Mouse (Mus musculus) liver, embryonic 12.5 days (tissue): ENCODE results near the gene Rab4b. TPM values are rescaled to one million over a fixed set of nuclear protein-coding genes. Genes with fewer than 3 reads are reported as not detected.

Experiments used
- ATAC-seq: fragments of 200-750 bp; cut with Nextera tagmentation; 2 replicates; pipeline ENCODE4 v1.8.0; 2017; ENCODE audit warnings: moderate number of reproducible peaks, mild to moderate bottlenecking, moderate library complexity
- H3K27ac ChIP-seq: fragments of 300-500 bp; sonication (generic); 2 replicates; pipeline ENCODE4 v1.5.1; 2016; ENCODE audit warnings: mild to moderate bottlenecking
- H3K27me3 ChIP-seq: fragments of 300-500 bp; sonication (generic); replicated peaks from 2 replicates; pipeline ENCODE4 v1.6.1; 2016; ENCODE audit warnings: mild to moderate bottlenecking, moderate library complexity
- H3K36me3 ChIP-seq: fragments of 300-500 bp; sonication (generic); 2 replicates; pipeline ENCODE4 v1.6.1; 2016; ENCODE audit warnings: mild to moderate bottlenecking, moderate library complexity
- H3K4me1 ChIP-seq: fragments of 300-500 bp; sonication (generic); 2 replicates; pipeline ENCODE4 v1.6.1; 2016
- H3K4me2 ChIP-seq: fragments of 300-500 bp; sonication (generic); 2 replicates; pipeline ENCODE4 v1.6.1; 2016; ENCODE audit warnings: mild to moderate bottlenecking, moderate library complexity
- H3K4me3 ChIP-seq: fragments of 300-500 bp; sonication (generic); 2 replicates; pipeline ENCODE4 v1.5.1; 2016; ENCODE audit warnings: mild to moderate bottlenecking, moderate library complexity
- H3K9ac ChIP-seq: fragments of 300-500 bp; sonication (generic); 2 replicates; pipeline ENCODE4 v1.6.1; 2016; ENCODE audit warnings: mild to moderate bottlenecking, moderate library complexity
- H3K9me3 ChIP-seq: fragments of 300-500 bp; sonication (generic); replicated peaks from 2 replicates; pipeline ENCODE4 v1.6.1; 2016; ENCODE audit warnings: mild to moderate bottlenecking, moderate library complexity
- WGBS: fragments of 180-500 bp; shearing (Covaris S2); methylation state at CpG from one replicate; pipeline ENCODE4 v1.1.7; 2016; ENCODE audit not compliant: insufficient replicate concordance; 5-methylcytosine and 5-hydroxymethylcytosine counted together
- polyA plus RNA-seq: library from polyadenylated mRNA; unstranded; fragments of >200 nt; fragmentation: Nextera tagmentation; extraction: Ambion mirVana; gene quantifications from 2 replicates; pipeline ENCODE4 v1.2.1, GENCODE M21; 2016

Gene Rab4b
- 32.4 TPM in 2 replicates for polyA plus RNA-seq

GRCm38 (mm10) chr7:27178324-27179216 lies at the start of gene Rab4b:
Rab4b (minus strand) TSS chr7:27178896.
- Histone ChIP-seq H3K27me3 (no peaks in the 10 kb centered on the region), H3K4me3 (peak within 1 kb of the TSS; percentile 74), H3K4me2 (peak within 1 kb of the TSS; percentile 81), H3K27ac (peak within 1 kb of the TSS; percentile 86), H3K9me3 (no peaks in the 10 kb centered on the region), H3K36me3 (peaks cover 32% of the 10 kb centered on the region), H3K9ac (peak within 1 kb of the TSS; percentile 64), H3K4me1 (peaks cover 32% of the 10 kb centered on the region)
- under 1% methylated on average over 52 of the region's 53 CpGs for WGBS
- peak; percentile 96 for ATAC-seq

DNA sequence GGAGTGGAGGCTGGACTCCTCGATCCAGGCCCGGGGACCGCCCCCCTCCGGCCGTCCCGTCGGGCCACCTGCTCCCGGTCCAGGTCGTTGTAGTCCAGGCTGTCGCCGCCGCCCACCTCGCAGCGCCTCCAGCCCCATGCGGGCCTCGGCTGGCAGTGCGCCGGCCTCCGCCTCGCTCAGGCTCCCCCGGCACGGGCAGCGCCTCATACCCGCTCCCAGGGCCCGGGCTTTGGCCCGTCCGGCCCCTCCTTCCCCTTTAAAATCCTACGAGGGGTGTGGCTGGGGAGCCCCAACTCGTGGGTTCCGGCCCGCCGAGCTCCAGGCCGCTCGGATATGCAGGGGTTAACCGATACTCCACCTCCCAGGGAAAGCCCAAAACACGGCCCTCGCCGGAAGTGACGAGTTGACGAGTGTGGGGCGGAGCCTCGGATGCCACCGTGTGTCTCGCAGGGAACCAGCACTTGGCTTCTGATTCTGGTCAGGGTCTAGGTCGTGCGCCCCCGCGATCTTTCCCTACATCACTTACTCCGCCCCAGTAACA lies 49.7 kb upstream of the Rab4b start, which contains the start of gene Itpkc:
Gene Itpkc, minus strand, starts transcription at position 381 of the 541 bp plus-strand sequence.
- Histone ChIP-seq H3K27me3 (no peaks in the 10 kb centered on the region), H3K27ac (peak within 1 kb of the TSS; percentile 80), H3K4me3 (peak within 1 kb of the TSS; percentile 70), H3K4me1 (peaks cover 74% of the 10 kb centered on the region), H3K9me3 (no peaks in the 10 kb centered on the region), H3K36me3 (peaks cover 7% of the 10 kb centered on the region), H3K4me2 (peak within 1 kb of the TSS; percentile 92), H3K9ac (peak within 1 kb of the TSS; percentile 84)
- under 1% methylated on average over 49 of the region's 49 CpGs for WGBS
- peak; percentile 81 for ATAC-seq

DNA sequence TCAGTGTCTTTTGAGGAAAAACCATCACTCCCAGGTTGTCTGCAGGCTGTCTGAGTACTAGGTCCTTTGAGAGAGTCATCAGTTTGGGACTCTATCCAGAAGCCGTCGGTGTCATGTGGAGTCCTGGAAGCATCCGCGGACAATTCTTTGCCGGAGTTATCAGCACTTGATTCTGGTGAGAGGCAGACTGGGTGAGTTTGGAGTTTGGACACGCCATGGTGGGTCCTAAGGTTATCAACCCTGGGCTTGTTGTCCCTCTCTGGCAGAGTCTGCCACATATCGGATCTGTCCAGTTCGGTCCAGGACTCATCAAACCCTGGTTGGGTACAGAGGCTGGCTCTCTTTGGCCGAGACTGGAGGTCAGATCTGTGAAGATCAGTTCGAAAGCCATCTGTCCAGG lies 49.0 kb upstream of the Rab4b start:
- WGBS, result 7% methylated on average over 10 of the region's 10 CpGs
- no peaks in the 10 kb centered on the region for H3K9me3 ChIP-seq
- peak overlapping the region; percentile 92 for H3K4me2 ChIP-seq
- H3K4me1 ChIP-seq, result peaks cover 79% of the 10 kb centered on the region
- H3K36me3 ChIP-seq, result peaks cover 7% of the 10 kb centered on the region
- H3K4me3 ChIP-seq, result peak overlapping the region; percentile 70
- H3K9ac ChIP-seq, result peak overlapping the region; percentile 84
- H3K27me3 ChIP-seq, result no peaks in the 10 kb centered on the region
- H3K27ac ChIP-seq, result peak overlapping the region; percentile 80
- peak; percentile 3; the same call in 1 of the 2 replicates for ATAC-seq

DNA sequence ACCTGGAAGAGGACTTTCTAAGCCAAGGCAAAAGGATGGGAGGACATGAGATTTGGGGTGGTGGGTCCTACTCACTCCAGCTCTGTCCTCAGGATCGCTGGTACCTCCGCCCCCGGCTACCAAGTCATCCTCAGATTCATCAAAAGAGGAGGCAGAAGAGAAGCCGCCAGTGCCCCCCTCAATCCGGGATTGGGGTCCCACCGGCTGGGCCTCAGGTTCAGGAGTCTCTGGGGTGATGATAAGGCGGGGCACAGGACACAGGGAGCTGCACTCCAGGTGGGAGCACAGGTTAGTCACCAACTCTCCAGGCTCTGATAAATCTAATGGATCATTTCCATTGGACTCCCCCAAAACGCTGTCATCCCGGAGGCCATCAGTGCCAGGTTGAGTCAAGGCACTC lies 48.6 kb upstream of the Rab4b start:
- Histone ChIP-seq H3K27ac (no peak overlapping the region), H3K9ac (peak overlapping the region; percentile 84)
- WGBS, result 37% methylated on average over 9 of the region's 9 CpGs

GRCm38 (mm10) chr7:27224877-27225575 lies 46.3 kb upstream of the Rab4b start:
- Histone ChIP-seq H3K4me3 (no peak overlapping the region), H3K36me3 (peaks cover 17% of the 10 kb centered on the region), H3K4me1 (peaks cover 83% of the 10 kb centered on the region), H3K4me2 (peak overlapping the region; percentile 92), H3K27ac (0 out of 2 replicates have a peak overlapping the region, but pooled peaks have one; percentile 21), H3K27me3 (no peaks in the 10 kb centered on the region), H3K9ac (no peak overlapping the region), H3K9me3 (no peaks in the 10 kb centered on the region)
- ATAC-seq, result no peak
- WGBS, result 81% methylated on average over 11 of the region's 11 CpGs

More for the DNA sequence above, 48.6 kb upstream of the Rab4b start:
- no peaks in the 10 kb centered on the region for H3K9me3 ChIP-seq
- peak overlapping the region; percentile 92 for H3K4me2 ChIP-seq
- H3K27me3 ChIP-seq, result no peaks in the 10 kb centered on the region
- H3K36me3 ChIP-seq, result peaks cover 7% of the 10 kb centered on the region
- H3K4me1 ChIP-seq, result peaks cover 79% of the 10 kb centered on the region
- H3K4me3 ChIP-seq, result peak overlapping the region; percentile 70
- no peak for ATAC-seq

GRCm38 (mm10) chr7:27222538-27222937 lies 43.8 kb upstream of the Rab4b start:
- H3K27me3 ChIP-seq, result no peaks in the 10 kb centered on the region
- H3K9ac ChIP-seq, result peak overlapping the region; percentile 29; the same call in 1 of the 2 replicates
- peaks cover 38% of the 10 kb centered on the region for H3K36me3 ChIP-seq
- H3K4me1 ChIP-seq, result peaks cover 71% of the 10 kb centered on the region
- H3K27ac ChIP-seq, result peak overlapping the region; percentile 62
- WGBS, result 40% methylated on average over 1 of the region's 1 CpGs
- H3K4me3 ChIP-seq, result no peak overlapping the region
- peak; percentile 81 for ATAC-seq
- no peaks in the 10 kb centered on the region for H3K9me3 ChIP-seq
- H3K4me2 ChIP-seq, result peak overlapping the region; percentile 43

GRCm38 (mm10) chr7:27221939-27222338 lies 43.2 kb upstream of the Rab4b start:
- ATAC-seq, result no peak
- Histone ChIP-seq H3K4me3 (no peak overlapping the region), H3K36me3 (peaks cover 44% of the 10 kb centered on the region), H3K4me1 (peaks cover 65% of the 10 kb centered on the region), H3K9me3 (no peaks in the 10 kb centered on the region), H3K27me3 (no peaks in the 10 kb centered on the region), H3K4me2 (0 out of 2 replicates have a peak overlapping the region, but pooled peaks have one; percentile 43), H3K9ac (no peak overlapping the region), H3K27ac (peak overlapping the region; percentile 62)
- WGBS, result 75% methylated on average over 6 of the region's 6 CpGs

DNA sequence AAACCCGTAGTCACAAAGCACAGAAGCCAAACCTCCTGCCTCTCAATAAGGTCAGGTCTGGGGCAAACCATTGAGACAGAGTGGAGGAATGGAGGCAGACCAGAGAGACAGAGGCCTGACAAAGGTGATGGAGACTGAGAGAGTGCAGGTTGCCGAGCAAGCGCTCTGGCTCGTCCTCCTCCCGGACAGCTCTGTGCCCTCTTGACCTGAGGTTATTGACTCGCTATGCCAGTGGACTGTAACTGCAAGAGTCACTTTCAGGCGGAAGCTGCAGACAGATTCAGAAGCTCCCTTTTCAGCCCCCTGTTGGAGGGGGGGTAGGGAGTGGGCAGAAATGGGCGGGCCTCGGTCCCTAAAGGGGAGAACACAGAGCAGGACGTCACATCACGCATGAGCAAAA lies 41.2 kb upstream of the Rab4b start:
- Histone ChIP-seq H3K9ac (no peak overlapping the region), H3K27ac (no peak overlapping the region), H3K27me3 (no peaks in the 10 kb centered on the region), H3K36me3 (peaks cover 58% of the 10 kb centered on the region), H3K4me2 (no peak overlapping the region), H3K4me3 (no peak overlapping the region), H3K9me3 (no peaks in the 10 kb centered on the region), H3K4me1 (peaks cover 45% of the 10 kb centered on the region)
- peak; percentile 25; the same call in 1 of the 2 replicates for ATAC-seq
- WGBS, result 78% methylated on average over 11 of the region's 11 CpGs

- no peak overlapping the region for H3K27ac ChIP-seq
- H3K27me3 ChIP-seq, result no peaks in the 10 kb centered on the region
- H3K9me3 ChIP-seq, result no peaks in the 10 kb centered on the region
- H3K36me3 ChIP-seq, result peaks cover 64% of the 10 kb centered on the region
- H3K9ac ChIP-seq, result no peak overlapping the region
- ATAC-seq, result no peak
- H3K4me3 ChIP-seq, result no peak overlapping the region
- H3K4me2 ChIP-seq, result no peak overlapping the region
- H3K4me1 ChIP-seq, result peaks cover 32% of the 10 kb centered on the region
- 75% methylated on average over 7 of the region's 7 CpGs for WGBS
These were observed 39.9 kb upstream of the Rab4b start for GRCm38 (mm10) chr7:27218586-27218985.

- WGBS, result 62% methylated on average over 2 of the region's 2 CpGs
- H3K4me1 ChIP-seq, result no peaks in the 10 kb centered on the region
- peaks cover 89% of the 10 kb centered on the region for H3K36me3 ChIP-seq
- ATAC-seq, result no peak
- H3K9me3 ChIP-seq, result no peaks in the 10 kb centered on the region
- H3K4me2 ChIP-seq, result no peak overlapping the region
- H3K9ac ChIP-seq, result 0 out of 2 replicates have a peak overlapping the region, but pooled peaks have one; percentile 23
- no peak overlapping the region for H3K27ac ChIP-seq
- no peaks in the 10 kb centered on the region for H3K27me3 ChIP-seq
- no peak overlapping the region for H3K4me3 ChIP-seq
These were observed 33.9 kb upstream of the Rab4b start for GRCm38 (mm10) chr7:27212626-27213025.

GRCm38 (mm10) chr7:27203730-27204449 lies 25.2 kb upstream of the Rab4b start:
- Histone ChIP-seq H3K4me2 (no peak overlapping the region), H3K36me3 (peaks cover 54% of the 10 kb centered on the region), H3K9me3 (no peaks in the 10 kb centered on the region), H3K4me1 (no peaks in the 10 kb centered on the region), H3K9ac (no peak overlapping the region), H3K4me3 (no peak overlapping the region), H3K27ac (no peak overlapping the region), H3K27me3 (no peaks in the 10 kb centered on the region)
- WGBS, result 88% methylated on average over 8 of the region's 8 CpGs
- ATAC-seq, result no peak
